Mouse (Mus musculus) MEL (cell line): ENCODE data around the gene Zbtb14. TPM values are rescaled to one million over a fixed set of nuclear protein-coding genes. Genes with fewer than 3 reads are reported as not detected.

Experiments used
- DNase-seq: peaks from one replicate; pipeline ENCODE4 v3.0.0; 2011; ENCODE audit warnings: low read depth, low spot score
- H3K27ac ChIP-seq: 2 replicates; pipeline ENCODE4 v1.5.1; 2012; ENCODE audit warnings: low read depth, mild to moderate bottlenecking, control low read depth, low read length, moderate library complexity; ENCODE audit not compliant: control insufficient read depth
- H3K27me3 ChIP-seq, 2 experiments: fragments of 150-350 bp in 1 of 2; sonication (generic) in 1 of 2; 2 replicates each; pipeline ENCODE4 v1.6.1; 2012; ENCODE audit warnings: low read length in 2 of 2, mild to moderate bottlenecking in 2 of 2, improper control_type of control experiment in 1 of 2, moderate library complexity in 1 of 2; ENCODE audit not compliant: insufficient read depth in 2 of 2, control insufficient read depth in 1 of 2
- H3K36me3 ChIP-seq, 2 experiments: 2 replicates each; pipeline ENCODE4 v1.6.1; 2012 to 2014; ENCODE audit warnings: low read length in 2 of 2, improper control_type of control experiment in 1 of 2, inconsistent platforms in 1 of 2, mild to moderate bottlenecking in 1 of 2; ENCODE audit not compliant: insufficient read depth in 2 of 2, control insufficient read depth in 1 of 2
- H3K4me1 ChIP-seq, 2 experiments: fragments of 150-350 bp in 1 of 2; sonication (generic) in 1 of 2; 2 replicates each; pipeline ENCODE4 v1.6.1; 2012; ENCODE audit warnings: low read length in 2 of 2, improper control_type of control experiment in 1 of 2, mild to moderate bottlenecking in 1 of 2; ENCODE audit not compliant: insufficient read depth in 2 of 2, control insufficient read depth in 1 of 2
- H3K4me3 ChIP-seq, 2 experiments: fragments of 150-350 bp in 1 of 2; sonication (generic) in 1 of 2; 2 replicates each; pipeline ENCODE4 v1.5.1; 2012; ENCODE audit warnings: low read depth in 2 of 2, low read length in 2 of 2, mild to moderate bottlenecking in 2 of 2, moderate library complexity in 2 of 2, control low read depth in 1 of 2, improper control_type of control experiment in 1 of 2; ENCODE audit not compliant: control insufficient read depth in 1 of 2, insufficient read depth in 1 of 2
- H3K79me2 ChIP-seq: 2 replicates; pipeline ENCODE4 v1.6.1; 2012; ENCODE audit warnings: mild to moderate bottlenecking, low read length, moderate library complexity; ENCODE audit not compliant: control insufficient read depth, poor library complexity, insufficient read depth
- H3K9ac ChIP-seq: 2 replicates; pipeline ENCODE4 v1.6.1; 2012; ENCODE audit warnings: low read depth, mild to moderate bottlenecking, control low read depth, low read length, moderate library complexity; ENCODE audit not compliant: control insufficient read depth, poor library complexity, severe bottlenecking
- H3K9me3 ChIP-seq: fragments of 150-350 bp; sonication (generic); replicated peaks from 2 replicates; pipeline ENCODE4 v1.6.1; 2012; ENCODE audit warnings: mild to moderate bottlenecking, low read length, improper control_type of control experiment, moderate library complexity; ENCODE audit not compliant: insufficient read depth
- BHLHE40 ChIP-seq: IDR thresholded peaks from 2 replicates; pipeline ENCODE4 v1.6.1; 2012; ENCODE audit warnings: low read depth, mild to moderate bottlenecking, inconsistent platforms, low read length, improper control_type of control experiment, borderline replicate concordance
- CHD2 ChIP-seq: IDR thresholded peaks from 2 replicates; pipeline ENCODE4 v1.6.1; 2011; ENCODE audit warnings: low read length, improper control_type of control experiment
- CTCF ChIP-seq, 3 experiments: IDR thresholded peaks in 2 of 3; conservative IDR thresholded peaks in 1 of 3; 2 replicates each; pipeline ENCODE4 v1.5.1; 2011 to 2012; ENCODE audit warnings: low read length in 3 of 3, low read depth in 2 of 3, mild to moderate bottlenecking in 2 of 3, improper control_type of control experiment in 1 of 3, inconsistent platforms in 1 of 3, mixed read lengths in 1 of 3, moderate library complexity in 1 of 3; ENCODE audit not compliant: control insufficient read depth in 1 of 3, insufficient read depth in 1 of 3, poor library complexity in 1 of 3, severe bottlenecking in 1 of 3
- E2F4 ChIP-seq: IDR thresholded peaks from 2 replicates; pipeline ENCODE4 v1.6.1; 2011; ENCODE audit warnings: low read depth, low read length, improper control_type of control experiment, borderline replicate concordance
- EP300 ChIP-seq, 2 experiments: IDR thresholded peaks; 2 replicates each; pipeline ENCODE4 v1.6.1; 2011; ENCODE audit warnings: improper control_type of control experiment in 2 of 2, low read length in 2 of 2, low read depth in 1 of 2, mild to moderate bottlenecking in 1 of 2
- JUND ChIP-seq: IDR thresholded peaks from 2 replicates; pipeline ENCODE4 v1.6.1; 2011; ENCODE audit warnings: low read depth, mild to moderate bottlenecking, improper control_type of control experiment, low read length
- MAFK ChIP-seq: IDR thresholded peaks from 2 replicates; pipeline ENCODE4 v1.6.1; 2011; ENCODE audit warnings: low read depth, mild to moderate bottlenecking, low read length, improper control_type of control experiment, borderline replicate concordance
- MAX ChIP-seq: IDR thresholded peaks from 2 replicates; pipeline ENCODE4 v1.6.1; 2011; ENCODE audit warnings: low read length, improper control_type of control experiment
- NELFE ChIP-seq: IDR thresholded peaks from 2 replicates; pipeline ENCODE4 v1.6.1; 2011; ENCODE audit warnings: low read depth, low read length, improper control_type of control experiment
- RAD21 ChIP-seq: IDR thresholded peaks from 2 replicates; pipeline ENCODE4 v1.6.1; 2011; ENCODE audit warnings: mild to moderate bottlenecking, low read depth, low read length, improper control_type of control experiment
- SIN3A ChIP-seq: IDR thresholded peaks from 2 replicates; pipeline ENCODE4 v1.6.1; 2012; ENCODE audit warnings: low read length, improper control_type of control experiment, inconsistent platforms
- SMC3 ChIP-seq: IDR thresholded peaks from 2 replicates; pipeline ENCODE4 v1.6.1; 2011; ENCODE audit warnings: low read depth, low read length, improper control_type of control experiment
- TAL1 ChIP-seq: IDR thresholded peaks from 2 replicates; pipeline ENCODE4 v1.6.1; 2012; ENCODE audit warnings: mild to moderate bottlenecking, inconsistent platforms, low read length, moderate library complexity, mixed read lengths
- TBP ChIP-seq: IDR thresholded peaks from 2 replicates; pipeline ENCODE4 v1.8.0; 2011; ENCODE audit warnings: low read depth, low read length, improper control_type of control experiment
- USF1 ChIP-seq: IDR thresholded peaks from 2 replicates; pipeline ENCODE4 v1.6.1; 2014; ENCODE audit warnings: low read depth, mild to moderate bottlenecking, inconsistent platforms, low read length, improper control_type of control experiment, moderate library complexity
- USF2 ChIP-seq, 2 experiments: IDR thresholded peaks; 2 replicates each; pipeline ENCODE4 v1.6.1; 2011 to 2012; ENCODE audit warnings: improper control_type of control experiment in 2 of 2, low read length in 2 of 2, borderline replicate concordance in 1 of 2, inconsistent platforms in 1 of 2, low read depth in 1 of 2, mild to moderate bottlenecking in 1 of 2; ENCODE audit not compliant: insufficient read depth in 1 of 2
- ZC3H11A ChIP-seq: IDR thresholded peaks from 2 replicates; pipeline ENCODE4 v1.6.1; 2012; ENCODE audit warnings: low read depth, mild to moderate bottlenecking, inconsistent platforms, low read length, improper control_type of control experiment
- polyA plus RNA-seq, 2 experiments: library from polyadenylated mRNA; stranded (reverse) in 1 of 2; unstranded in 1 of 2; fragments of >175 nt in 1 of 2; fragments of >200 nt in 1 of 2; gene quantifications; 2 replicates each; pipeline versions ENCODE4 v1.2.1 to v1.2.4; 2012; ENCODE audit warnings: low replicate concordance in 2 of 2, low read depth in 1 of 2; ENCODE audit not compliant: insufficient read length in 2 of 2, insufficient read depth in 1 of 2, missing spikeins in 1 of 2
- total RNA-seq: library from RNA; depleted of rRNA; stranded (reverse); fragments of 300-350 nt; gene quantifications from 2 replicates; pipeline ENCODE4 v1.2.3, GENCODE M21; 2012

Gene Zbtb14
- total and polyA plus RNA-seq, 3 experiments, result 8.7 to 11.9 TPM; not detected in 1

GRCm38 (mm10) chr17:69365049-69365448 lies 17.8 kb upstream of the Zbtb14 start:
- Histone ChIP-seq H3K4me3 (no peak overlapping the region), H3K9ac (no peak overlapping the region), H3K4me1 (no peaks in the 10 kb centered on the region), H3K27me3 (no peaks in the 10 kb centered on the region), H3K79me2 (no peaks in the 10 kb centered on the region), H3K9me3 (no peaks in the 10 kb centered on the region), H3K36me3 (no peaks in the 10 kb centered on the region), H3K27ac (no peak overlapping the region)
- peak; percentile 84 for DNase-seq
- peak; percentile 69 to 96 (median 73) for TF ChIP-seq CTCF (IDR thresholded peaks at IDR 0.05 in 2 of 3, conservative IDR thresholded peaks at IDR 0.05 in 1 of 3; ENCODE audit: control insufficient read depth in 1 of 3, insufficient read depth in 1 of 3, low read depth in 2 of 3, low read length in 3 of 3, poor library complexity in 1 of 3, severe bottlenecking in 1 of 3)
- TF ChIP-seq BHLHE40, result peak; percentile 47; the same call in 1 of the 2 replicates
- peak; percentile 71 for TF ChIP-seq SMC3
- TF ChIP-seq EP300 (IDR thresholded peaks at IDR 0.05; ENCODE audit: low read depth in 1 of 2, low read length in 2 of 2), result no peak
- TF ChIP-seq RAD21, result peak; percentile 58
- TF ChIP-seq TBP, result 0 out of 2 replicates have a peak, but pooled peaks have one; percentile 22
- TF ChIP-seq USF1, result peak; percentile 83
- no peak for TF ChIP-seq CHD2
- no peak for TF ChIP-seq TAL1
- TF ChIP-seq MAX, result peak; percentile 63
- peak; percentile 40; the same call in 1 of the 2 replicates for TF ChIP-seq ZC3H11A
- peak in 1 of 2 experiments; percentile 29; a peak in 1 of 4 replicates for TF ChIP-seq USF2 (IDR thresholded peaks at IDR 0.05; ENCODE audit: borderline replicate concordance in 1 of 2, insufficient read depth in 1 of 2, low read depth in 1 of 2, low read length in 2 of 2)

GRCm38 (mm10) chr17:69380838-69381237 lies 2.0 kb upstream of the Zbtb14 start:
- TF ChIP-seq MAFK (no peak), SIN3A (no peak), E2F4 (no peak), USF2 (IDR thresholded peaks at IDR 0.05; ENCODE audit: borderline replicate concordance in 1 of 2, insufficient read depth in 1 of 2, low read depth in 1 of 2, low read length in 2 of 2) (no peak), EP300 (IDR thresholded peaks at IDR 0.05; ENCODE audit: low read depth in 1 of 2, low read length in 2 of 2) (no peak), USF1 (no peak), JUND (no peak), NELFE (no peak)
- Histone ChIP-seq H3K27me3 (no peaks in the 10 kb centered on the region), H3K9me3 (no peaks in the 10 kb centered on the region), H3K27ac (no peak overlapping the region), H3K4me3 (no peak overlapping the region), H3K4me1 (peaks cover 2 to 13% of the 10 kb centered on the region in 2 experiments; a peak in 2 of 4 replicates), H3K9ac (no peak overlapping the region), H3K36me3 (peaks cover 1 to 10% of the 10 kb centered on the region in 2 experiments; a peak in 3 of 4 replicates), H3K79me2 (peaks cover 18% of the 10 kb centered on the region)
- DNase-seq, result no peak
